Mouse (Mus musculus) heart, postnatal 0 days (tissue): ENCODE measurements at regions not wholly inside any gene's neighbourhood (a gene's known extent, or its start where the extent isn't known, plus 50 kb on each side); places are given as distances from the start of the nearest gene placed in this dataset.
A peak's percentile ranks its signal among the peaks of the same experiment; 100 is the strongest.

ENCODE experiments used
- ATAC-seq: fragments of 200-750 bp; cut with Nextera tagmentation; 2 replicates; pipeline ENCODE4 v1.8.0; 2017; ENCODE audit warnings: low read depth, moderate number of reproducible peaks, moderate library complexity; ENCODE audit not compliant: insufficient read depth
- DNase-seq: peaks from one replicate; pipeline ENCODE4 v3.0.0-alpha.2; 2016; ENCODE audit warnings: low spot score
- H3K27ac ChIP-seq: fragments of 300-500 bp; sonication (generic); 2 replicates; pipeline ENCODE4 v1.5.1; 2014; ENCODE audit warnings: low read depth, mild to moderate bottlenecking
- H3K27me3 ChIP-seq: fragments of 300-500 bp; sonication (generic); 2 replicates; pipeline ENCODE4 v1.6.1; 2014; ENCODE audit warnings: low read length, mixed read lengths; ENCODE audit not compliant: control insufficient read depth, insufficient read depth
- H3K36me3 ChIP-seq: fragments of 300-500 bp; sonication (generic); replicated peaks from 2 replicates; pipeline ENCODE4 v1.6.1; 2014; ENCODE audit warnings: low read length, mixed read lengths; ENCODE audit not compliant: control insufficient read depth, insufficient read depth
- H3K4me1 ChIP-seq: fragments of 300-500 bp; sonication (generic); 2 replicates; pipeline ENCODE4 v1.6.1; 2014; ENCODE audit warnings: antibody characterized with exemption; ENCODE audit not compliant: control insufficient read depth, insufficient read depth
- H3K4me2 ChIP-seq: fragments of 300-500 bp; sonication (generic); 2 replicates; pipeline ENCODE4 v1.6.1; 2014; ENCODE audit warnings: low read depth, mild to moderate bottlenecking, low read length, moderate library complexity
- H3K4me3 ChIP-seq: fragments of 300-500 bp; sonication (generic); 2 replicates; pipeline ENCODE4 v1.5.1; 2014; ENCODE audit warnings: low read depth, low read length
- H3K9ac ChIP-seq: fragments of 300-500 bp; sonication (generic); replicated peaks from 2 replicates; pipeline ENCODE4 v1.6.1; 2014; ENCODE audit warnings: low read depth, low read length, mixed read lengths
- H3K9me3 ChIP-seq: fragments of 300-500 bp; sonication (generic); replicated peaks from 2 replicates; pipeline ENCODE4 v1.6.1; 2016; ENCODE audit warnings: low read length; ENCODE audit not compliant: control insufficient read depth
- CTCF ChIP-seq: IDR thresholded peaks from 2 replicates; pipeline ENCODE4 v1.5.1; 2016; ENCODE audit warnings: antibody characterized with exemption, control low read depth, low read depth
- EP300 ChIP-seq: IDR thresholded peaks from 2 replicates; pipeline ENCODE4 v1.6.1; 2016; ENCODE audit warnings: antibody characterized with exemption, low read depth
- WGBS: fragments of 180-500 bp; shearing (Covaris S2); extraction: QIAGEN DNeasy Blood & Tissue Kit; methylation state at CpG from one replicate; pipeline ENCODE4 v1.1.7; 2014; 5-methylcytosine and 5-hydroxymethylcytosine counted together

DNA sequence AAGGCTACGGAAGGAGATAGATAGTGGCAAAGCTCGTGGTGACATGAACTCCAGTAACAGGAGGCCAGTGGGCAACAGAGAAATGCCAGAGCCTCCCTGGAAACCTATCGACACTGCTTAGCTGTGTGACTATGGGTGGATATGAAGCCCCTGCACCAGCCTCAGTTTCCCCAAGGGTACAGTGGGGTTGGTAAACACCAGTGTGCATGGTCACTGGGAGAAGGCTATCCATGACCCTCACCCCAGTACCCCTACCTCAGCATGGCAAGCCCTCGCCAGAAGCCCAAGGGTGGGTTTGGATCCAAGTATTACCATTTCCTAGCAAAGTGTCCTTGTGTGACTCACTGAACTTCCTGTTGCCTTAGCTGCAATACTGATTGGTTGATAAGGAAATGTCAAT lies 58.5 kb downstream of the Rhob start:
- H3K27me3 ChIP-seq, result no peaks in the 10 kb centered on the region
- no peak for DNase-seq
- H3K9ac ChIP-seq, result no peak overlapping the region
- no peaks in the 10 kb centered on the region for H3K36me3 ChIP-seq
- H3K9me3 ChIP-seq, result no peaks in the 10 kb centered on the region
- peaks cover 27% of the 10 kb centered on the region for H3K4me1 ChIP-seq
- WGBS, result 79% methylated on average over 4 of the region's 4 CpGs
- no peak overlapping the region for H3K4me2 ChIP-seq
- no peak for ATAC-seq
- no peak for TF ChIP-seq EP300
- H3K4me3 ChIP-seq, result no peak overlapping the region
- H3K27ac ChIP-seq, result no peak overlapping the region

DNA sequence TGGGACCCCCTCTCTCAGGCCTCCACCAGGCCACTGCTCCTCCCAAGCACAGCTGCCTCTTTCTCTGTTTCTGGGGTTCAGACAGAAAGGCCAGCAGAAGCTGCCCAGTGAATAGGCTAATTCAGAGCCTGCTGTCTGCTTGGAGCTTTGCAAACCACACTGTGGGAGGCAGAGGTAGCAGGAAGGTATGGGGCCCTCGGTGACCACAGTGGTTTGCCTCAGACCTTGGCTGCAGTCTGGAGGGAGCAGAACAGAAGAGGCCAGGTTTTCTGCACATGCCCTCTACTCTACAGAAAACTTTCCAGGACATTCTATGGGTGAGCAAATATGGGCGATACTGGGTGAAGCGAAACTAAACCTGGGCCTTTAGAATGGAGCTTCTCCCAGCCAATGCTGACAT lies 59.4 kb downstream of the Rhob start:
- TF ChIP-seq CTCF (no peak), EP300 (no peak)
- no peaks in the 10 kb centered on the region for H3K9me3 ChIP-seq
- H3K4me3 ChIP-seq, result no peak overlapping the region
- DNase-seq (no peak), ATAC-seq (no peak)
- H3K9ac ChIP-seq, result no peak overlapping the region
- H3K27ac ChIP-seq, result no peak overlapping the region
- no peak overlapping the region for H3K4me2 ChIP-seq
- peaks cover 24% of the 10 kb centered on the region for H3K4me1 ChIP-seq
- H3K27me3 ChIP-seq, result no peaks in the 10 kb centered on the region
- WGBS, result 81% methylated on average over 3 of the region's 3 CpGs
- no peaks in the 10 kb centered on the region for H3K36me3 ChIP-seq

DNA sequence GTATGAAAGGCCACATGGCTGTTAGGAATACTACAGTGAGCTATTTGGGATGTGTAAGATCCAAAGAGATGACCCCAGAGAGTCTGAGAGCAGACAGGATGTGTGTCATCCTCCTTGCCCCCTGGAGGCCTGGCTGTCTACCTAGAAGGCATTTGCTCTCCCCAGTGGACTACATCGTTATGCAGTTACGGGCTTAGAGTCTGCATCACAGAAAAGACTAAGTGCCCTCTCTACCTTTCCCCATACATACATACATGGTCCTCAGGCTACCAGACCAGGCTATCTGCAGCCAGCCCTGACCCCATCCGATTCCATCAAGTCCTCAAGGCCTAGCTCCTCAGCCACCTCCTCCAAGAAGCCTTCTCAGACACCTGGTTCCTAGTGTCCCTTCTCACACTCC lies 59.9 kb downstream of the Rhob start:
- no peak overlapping the region for H3K4me3 ChIP-seq
- H3K4me1 ChIP-seq, result peaks cover 20% of the 10 kb centered on the region
- no peaks in the 10 kb centered on the region for H3K27me3 ChIP-seq
- DNase-seq (no peak), ATAC-seq (no peak)
- no peaks in the 10 kb centered on the region for H3K36me3 ChIP-seq
- no peak overlapping the region for H3K27ac ChIP-seq
- H3K9me3 ChIP-seq, result no peaks in the 10 kb centered on the region
- TF ChIP-seq CTCF, result no peak
- TF ChIP-seq EP300, result no peak
- WGBS, result 78% methylated on average over 3 of the region's 3 CpGs
- no peak overlapping the region for H3K9ac ChIP-seq
- no peak overlapping the region for H3K4me2 ChIP-seq

GRCm38 (mm10) chr12:8439486-8439885 lies 60.3 kb downstream of the Rhob start:
- Histone ChIP-seq H3K4me1 (peaks cover 20% of the 10 kb centered on the region), H3K36me3 (no peaks in the 10 kb centered on the region), H3K27ac (no peak overlapping the region), H3K9ac (no peak overlapping the region), H3K27me3 (no peaks in the 10 kb centered on the region), H3K9me3 (no peaks in the 10 kb centered on the region), H3K4me3 (no peak overlapping the region), H3K4me2 (no peak overlapping the region)
- TF ChIP-seq CTCF (no peak), EP300 (no peak)
- DNase-seq (no peak), ATAC-seq (no peak)
- 81% methylated on average over 4 of the region's 4 CpGs for WGBS

- no peak for TF ChIP-seq EP300
- no peak for TF ChIP-seq CTCF
- 42% methylated on average over 4 of the region's 4 CpGs for WGBS
- Histone ChIP-seq H3K4me1 (peaks cover 25% of the 10 kb centered on the region), H3K36me3 (no peaks in the 10 kb centered on the region), H3K27ac (no peak overlapping the region), H3K4me2 (no peak overlapping the region), H3K9me3 (no peaks in the 10 kb centered on the region), H3K4me3 (no peak overlapping the region), H3K27me3 (no peaks in the 10 kb centered on the region), H3K9ac (no peak overlapping the region)
- DNase-seq (no peak), ATAC-seq (no peak)
These were observed 61.2 kb downstream of the Rhob start for GRCm38 (mm10) chr12:8438638-8439037.

GRCm38 (mm10) chr12:8436976-8437580 lies 62.7 kb downstream of the Rhob start:
- no peak for DNase-seq
- TF ChIP-seq CTCF, result no peak
- no peak for TF ChIP-seq EP300
- no peak for ATAC-seq
- peaks cover 27% of the 10 kb centered on the region for H3K4me1 ChIP-seq
- H3K4me2 ChIP-seq, result no peak overlapping the region
- no peaks in the 10 kb centered on the region for H3K36me3 ChIP-seq
- no peak overlapping the region for H3K9ac ChIP-seq
- H3K27me3 ChIP-seq, result no peaks in the 10 kb centered on the region
- WGBS, result 70% methylated on average over 6 of the region's 6 CpGs
- H3K27ac ChIP-seq, result peak overlapping the region; percentile 37; the same call in 1 of the 2 replicates
- no peaks in the 10 kb centered on the region for H3K9me3 ChIP-seq
- no peak overlapping the region for H3K4me3 ChIP-seq
